Mouse (Mus musculus): ENCODE data around the gene Zfp217. TPM values are rescaled to one million over a fixed set of nuclear protein-coding genes. Genes with fewer than 3 reads are reported as not detected.
A peak's percentile ranks its signal among the peaks of the same experiment; 100 is the strongest.

Gene Zfp217
- total and polyA plus RNA-seq, 3 experiments: 5.2 to 9.4 (median 8.9) TPM

GRCm38 (mm10) chr2:170101132-170101531, 46.8 kb downstream of the Zfp217 start:
- WGBS: 2% methylated on average over 12 of the region's 12 CpGs
- H3K27ac ChIP-seq: no peak overlapping the region
- no peak for TF ChIP-seq POLR2A (IDR thresholded peaks at IDR 0.05; ENCODE audit: insufficient read depth, low read depth, low read length)
- TF ChIP-seq CTCF (IDR thresholded peaks at IDR 0.05): peak; percentile 94
- TF ChIP-seq EP300 (IDR thresholded peaks at IDR 0.05; ENCODE audit: insufficient read depth, low read depth, low read length): peak; percentile 96
- H3K36me3 ChIP-seq (ENCODE audit: control insufficient read depth, insufficient read depth, low read length): no peaks in the 10 kb centered on the region
- intact Hi-C loops (cut with DNase I): loop anchor here (1.0 to 2.0 kb wide), 2 partner anchors 46 to 1040 kb away; no protein-coding TSS in a partner anchor
- no peaks in the 10 kb centered on the region for H3K79me2 ChIP-seq (replicated peaks; ENCODE audit: control insufficient read depth, insufficient read depth, low read length)
- peak; percentile 85 to 96 for DNase-seq
- no peak overlapping the region for H3K9ac ChIP-seq (ENCODE audit: low read depth, low read length)
- no peaks in the 10 kb centered on the region for H3K4me1 ChIP-seq (ENCODE audit: control insufficient read depth, insufficient read depth, low read length)
- H3K4me3 ChIP-seq: no peak overlapping the region
- no peaks in the 10 kb centered on the region for H3K27me3 ChIP-seq (ENCODE audit: control insufficient read depth, insufficient read depth, low read length)

GRCm38 (mm10) chr2:170094871-170095270, 53.0 kb downstream of the Zfp217 start:
- H3K27ac ChIP-seq: no peak overlapping the region
- intact Hi-C loops (cut with DNase I): no loop called here
- no peaks in the 10 kb centered on the region for H3K4me1 ChIP-seq (ENCODE audit: control insufficient read depth, insufficient read depth, low read length)
- TF ChIP-seq EP300 (IDR thresholded peaks at IDR 0.05; ENCODE audit: insufficient read depth, low read depth, low read length): no peak
- TF ChIP-seq CTCF (IDR thresholded peaks at IDR 0.05): no peak
- TF ChIP-seq POLR2A (IDR thresholded peaks at IDR 0.05; ENCODE audit: insufficient read depth, low read depth, low read length): no peak
- DNase-seq: no peak
- no peak overlapping the region for H3K9ac ChIP-seq (ENCODE audit: low read depth, low read length)
- H3K27me3 ChIP-seq (ENCODE audit: control insufficient read depth, insufficient read depth, low read length): peaks cover 2% of the 10 kb centered on the region; the same call in 1 of the 2 replicates
- H3K79me2 ChIP-seq (replicated peaks; ENCODE audit: control insufficient read depth, insufficient read depth, low read length): no peaks in the 10 kb centered on the region
- H3K36me3 ChIP-seq (ENCODE audit: control insufficient read depth, insufficient read depth, low read length): no peaks in the 10 kb centered on the region
- WGBS: 87% methylated on average over 9 of the region's 9 CpGs
- no peak overlapping the region for H3K4me3 ChIP-seq

GRCm38 (mm10) chr2:170094220-170094619, 53.7 kb downstream of the Zfp217 start:
- no peak overlapping the region for H3K4me3 ChIP-seq
- no peak overlapping the region for H3K9ac ChIP-seq (ENCODE audit: low read depth, low read length)
- no peaks in the 10 kb centered on the region for H3K79me2 ChIP-seq (replicated peaks; ENCODE audit: control insufficient read depth, insufficient read depth, low read length)
- H3K27ac ChIP-seq: no peak overlapping the region
- DNase-seq: no peak
- TF ChIP-seq EP300 (IDR thresholded peaks at IDR 0.05; ENCODE audit: insufficient read depth, low read depth, low read length) (no peak), POLR2A (IDR thresholded peaks at IDR 0.05; ENCODE audit: insufficient read depth, low read depth, low read length) (no peak), CTCF (IDR thresholded peaks at IDR 0.05) (no peak)
- intact Hi-C loops (cut with DNase I): no loop called here
- no peaks in the 10 kb centered on the region for H3K4me1 ChIP-seq (ENCODE audit: control insufficient read depth, insufficient read depth, low read length)
- H3K36me3 ChIP-seq (ENCODE audit: control insufficient read depth, insufficient read depth, low read length): no peaks in the 10 kb centered on the region
- 83% methylated on average over 17 of the region's 17 CpGs for WGBS
- peaks cover 2% of the 10 kb centered on the region; the same call in 1 of the 2 replicates for H3K27me3 ChIP-seq (ENCODE audit: control insufficient read depth, insufficient read depth, low read length)

GRCm38 (mm10) chr2:170091563-170092443, 56.1 kb downstream of the Zfp217 start:
- Histone ChIP-seq H3K27ac (no peak overlapping the region), H3K4me1 (ENCODE audit: control insufficient read depth, insufficient read depth, low read length) (no peaks in the 10 kb centered on the region), H3K9ac (ENCODE audit: low read depth, low read length) (no peak overlapping the region), H3K4me3 (no peak overlapping the region), H3K36me3 (ENCODE audit: control insufficient read depth, insufficient read depth, low read length) (no peaks in the 10 kb centered on the region), H3K27me3 (ENCODE audit: control insufficient read depth, insufficient read depth, low read length) (peaks cover 2% of the 10 kb centered on the region; the same call in 1 of the 2 replicates), H3K79me2 (replicated peaks; ENCODE audit: control insufficient read depth, insufficient read depth, low read length) (no peaks in the 10 kb centered on the region)
- intact Hi-C loops (cut with DNase I): no loop called here
- no peak for DNase-seq
- 76% methylated on average over 10 of the region's 10 CpGs for WGBS
- TF ChIP-seq POLR2A (IDR thresholded peaks at IDR 0.05; ENCODE audit: insufficient read depth, low read depth, low read length) (no peak), CTCF (IDR thresholded peaks at IDR 0.05) (no peak), EP300 (IDR thresholded peaks at IDR 0.05; ENCODE audit: insufficient read depth, low read depth, low read length) (no peak)

GRCm38 (mm10) chr2:170078442-170079017, 69.4 kb downstream of the Zfp217 start:
- Histone ChIP-seq H3K27me3 (ENCODE audit: control insufficient read depth, insufficient read depth, low read length) (no peaks in the 10 kb centered on the region), H3K36me3 (ENCODE audit: control insufficient read depth, insufficient read depth, low read length) (no peaks in the 10 kb centered on the region), H3K4me3 (no peak overlapping the region), H3K4me1 (ENCODE audit: control insufficient read depth, insufficient read depth, low read length) (no peaks in the 10 kb centered on the region), H3K9ac (ENCODE audit: low read depth, low read length) (no peak overlapping the region), H3K79me2 (replicated peaks; ENCODE audit: control insufficient read depth, insufficient read depth, low read length) (no peaks in the 10 kb centered on the region), H3K27ac (no peak overlapping the region)
- 42% methylated on average over 15 of the region's 15 CpGs for WGBS
- intact Hi-C loops (cut with DNase I): no loop called here
- DNase-seq: no peak
- TF ChIP-seq POLR2A (IDR thresholded peaks at IDR 0.05; ENCODE audit: insufficient read depth, low read depth, low read length) (no peak), CTCF (IDR thresholded peaks at IDR 0.05) (peak; percentile 26; the same call in 1 of the 2 replicates), EP300 (IDR thresholded peaks at IDR 0.05; ENCODE audit: insufficient read depth, low read depth, low read length) (no peak)

- Histone ChIP-seq H3K4me1 (ENCODE audit: control insufficient read depth, insufficient read depth, low read length) (no peaks in the 10 kb centered on the region), H3K27me3 (ENCODE audit: control insufficient read depth, insufficient read depth, low read length) (no peaks in the 10 kb centered on the region), H3K79me2 (replicated peaks; ENCODE audit: control insufficient read depth, insufficient read depth, low read length) (no peaks in the 10 kb centered on the region), H3K4me3 (no peak overlapping the region), H3K9ac (ENCODE audit: low read depth, low read length) (no peak overlapping the region), H3K27ac (no peak overlapping the region), H3K36me3 (ENCODE audit: control insufficient read depth, insufficient read depth, low read length) (no peaks in the 10 kb centered on the region)
- no peak for DNase-seq
- WGBS: 87% methylated on average over 10 of the region's 10 CpGs
- TF ChIP-seq EP300 (IDR thresholded peaks at IDR 0.05; ENCODE audit: insufficient read depth, low read depth, low read length): no peak
- intact Hi-C loops (cut with DNase I): no loop called here
These were observed 69.9 kb downstream of the Zfp217 start for GRCm38 (mm10) chr2:170078041-170078440.

Measured in heart, adult 2 months (tissue).